Mouse (Mus musculus): ENCODE measurements at regions not wholly inside any gene's neighbourhood (a gene's known extent, or its start where the extent isn't known, plus 50 kb on each side); places are given as distances from the start of the nearest gene placed in this dataset.
"Not testable (repeated sequence)": the region's sequence is repeated elsewhere in the genome, so short reads cannot be mapped to it uniquely, and the experiment has no call there.

DNA sequence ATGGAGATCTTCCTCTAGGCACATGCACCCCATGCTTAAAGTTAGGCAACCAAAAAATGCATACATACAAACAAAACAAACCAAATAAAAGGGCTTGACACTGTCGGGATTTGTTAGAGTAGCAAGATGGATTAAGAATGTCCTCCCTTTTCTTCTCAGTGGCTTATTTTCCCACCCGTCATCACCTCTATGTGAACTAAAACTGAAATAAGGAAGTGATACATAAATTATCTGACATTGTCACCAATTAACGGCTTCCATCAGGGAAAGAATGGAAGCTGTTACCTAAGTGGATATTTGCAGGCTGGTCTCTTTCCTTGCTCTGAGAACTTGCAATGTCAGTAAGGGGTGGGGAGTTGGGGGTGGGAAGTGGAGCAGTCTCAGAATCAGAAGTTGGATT lies 541.5 kb downstream of the Diaph3 start:
- no peak for DNase-seq (ENCODE audit: extremely low read depth, low read depth)

DNA sequence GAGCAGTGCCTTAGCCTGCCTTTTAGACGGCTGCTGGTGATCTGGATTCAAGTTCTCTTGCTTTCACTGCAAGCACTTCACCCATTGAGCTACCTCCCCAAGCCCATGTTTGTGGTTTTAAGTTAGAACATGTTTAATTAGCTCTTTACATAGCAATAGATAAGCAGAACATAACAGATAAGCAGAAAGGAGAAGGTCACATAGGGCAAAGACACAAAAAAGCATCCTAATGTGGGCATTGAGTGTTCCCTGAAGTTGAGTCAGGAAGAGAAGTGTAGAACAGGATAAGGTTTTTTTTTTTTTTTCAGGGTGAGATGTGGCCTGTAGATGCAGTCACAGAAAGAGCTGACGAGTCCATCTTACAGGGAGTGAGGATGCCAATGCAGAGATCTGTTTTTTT lies 552.5 kb downstream of the Diaph3 start:
- peak; percentile 4 for DNase-seq (ENCODE audit: extremely low read depth, low read depth)

DNA sequence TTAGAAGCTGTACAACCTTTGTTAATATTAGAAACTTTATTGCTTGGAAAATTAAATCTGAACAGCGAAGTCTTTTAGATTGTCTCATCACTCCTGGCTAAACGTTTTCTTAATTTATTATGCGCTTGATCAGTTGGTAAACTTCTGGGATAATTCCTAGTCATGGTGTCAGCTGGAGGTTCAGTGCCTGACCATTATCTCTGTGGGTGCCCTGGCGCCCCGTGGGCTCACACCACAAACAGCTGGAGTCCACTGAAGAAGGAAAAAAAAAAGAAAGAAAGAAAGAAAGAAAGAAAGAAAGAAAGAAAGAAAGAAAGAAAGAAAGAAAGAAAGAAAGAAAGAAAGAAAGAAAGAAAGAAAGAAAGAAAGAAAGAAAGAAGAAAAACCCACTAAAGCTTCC lies 555.1 kb downstream of the Diaph3 start:
- DNase-seq (ENCODE audit: extremely low read depth, low read depth), result not testable (repeated sequence)

DNA sequence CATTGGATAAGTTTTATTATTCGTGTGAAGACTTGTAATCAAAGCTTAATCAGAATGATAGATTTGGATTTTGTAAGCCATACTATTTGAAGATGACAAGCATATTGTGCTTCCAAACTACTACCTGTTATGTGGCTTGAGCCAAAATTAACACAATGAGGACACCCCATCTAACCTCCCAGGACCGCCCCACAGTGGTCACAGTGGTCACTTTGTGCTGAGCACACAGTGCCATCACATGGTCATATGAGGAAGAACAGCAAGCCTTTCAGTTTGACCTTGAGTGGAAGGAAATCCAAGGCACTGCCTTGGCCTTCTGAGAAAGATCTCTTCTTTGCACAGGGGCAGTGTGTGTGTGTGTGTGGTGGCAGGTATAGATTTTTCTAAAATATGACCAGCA lies 578.3 kb downstream of the Diaph3 start:
- DNase-seq (ENCODE audit: extremely low read depth, low read depth), result no peak

DNA sequence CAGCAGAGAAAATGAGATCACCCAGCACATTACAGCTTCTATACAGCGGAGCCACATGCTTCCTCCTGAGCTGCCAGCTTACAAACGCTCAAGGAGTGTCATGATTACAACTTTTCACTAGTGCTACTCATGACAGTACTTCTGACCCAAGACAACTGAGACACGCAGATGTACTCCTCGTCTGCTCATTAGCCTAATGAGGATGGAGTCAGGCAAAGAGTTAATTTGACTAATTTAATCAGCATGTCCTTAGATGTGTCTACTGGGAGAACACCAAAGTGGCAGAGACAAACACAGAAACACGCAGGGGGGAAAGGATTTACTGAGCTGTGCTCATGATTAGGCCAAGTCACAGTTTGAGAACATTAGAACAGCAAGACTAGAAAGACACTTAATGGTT lies 603.0 kb downstream of the Diaph3 start:
- no peak for DNase-seq (ENCODE audit: extremely low read depth, low read depth)

DNA sequence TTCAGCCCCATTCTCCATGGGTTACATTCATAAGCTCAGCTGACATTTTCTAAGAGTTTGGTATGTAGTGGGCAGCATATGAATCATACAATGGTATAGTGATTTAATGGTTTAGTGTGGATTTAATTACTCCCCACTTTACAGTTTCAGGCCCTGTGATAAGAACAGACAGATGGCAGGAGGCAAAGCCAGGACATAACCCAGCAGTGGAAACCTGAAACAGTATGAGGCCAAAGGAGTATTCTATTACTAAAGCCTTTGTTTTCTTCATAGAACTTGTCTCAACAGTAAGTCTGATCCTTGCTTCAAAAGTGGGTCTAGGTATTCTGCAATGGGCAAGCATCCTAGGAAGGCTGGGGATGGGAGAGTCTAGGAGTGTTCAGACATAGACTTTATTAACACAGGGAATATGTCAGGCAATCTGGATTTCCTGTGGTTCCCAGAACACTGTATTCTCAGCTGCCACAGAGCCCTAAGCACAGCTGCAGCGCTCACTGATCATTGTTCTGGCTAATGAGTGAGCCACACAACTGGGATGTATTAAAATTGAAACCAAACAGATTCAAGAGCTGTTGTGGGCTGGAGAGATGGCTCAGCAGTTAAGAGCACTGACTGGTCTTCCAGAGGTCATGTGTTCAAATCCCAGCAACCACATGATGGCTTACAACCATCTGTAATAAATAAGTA lies 604.6 kb downstream of the Diaph3 start:
- DNase-seq (ENCODE audit: extremely low read depth, low read depth), result no peak

DNA sequence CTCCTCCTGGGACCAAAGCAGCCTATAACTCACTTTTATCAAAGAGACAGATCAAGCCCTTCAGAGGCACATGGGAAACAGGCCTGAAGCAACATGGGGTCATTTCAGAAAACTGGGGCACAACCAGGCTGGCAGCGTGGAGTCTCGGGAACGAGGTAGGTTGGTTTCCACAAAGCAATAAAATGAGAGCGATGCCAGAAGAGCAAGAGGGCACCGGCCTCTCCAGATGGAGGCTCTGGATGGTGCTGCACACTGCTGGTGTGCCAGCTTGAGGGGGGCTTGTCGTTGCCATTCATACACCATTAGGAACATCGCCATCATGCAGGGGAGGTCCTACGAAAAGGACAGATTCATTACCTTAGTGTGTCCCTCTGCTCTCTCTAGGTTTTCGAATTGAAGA lies 630.6 kb downstream of the Diaph3 start:
- no peak for DNase-seq (ENCODE audit: extremely low read depth, low read depth)

DNA sequence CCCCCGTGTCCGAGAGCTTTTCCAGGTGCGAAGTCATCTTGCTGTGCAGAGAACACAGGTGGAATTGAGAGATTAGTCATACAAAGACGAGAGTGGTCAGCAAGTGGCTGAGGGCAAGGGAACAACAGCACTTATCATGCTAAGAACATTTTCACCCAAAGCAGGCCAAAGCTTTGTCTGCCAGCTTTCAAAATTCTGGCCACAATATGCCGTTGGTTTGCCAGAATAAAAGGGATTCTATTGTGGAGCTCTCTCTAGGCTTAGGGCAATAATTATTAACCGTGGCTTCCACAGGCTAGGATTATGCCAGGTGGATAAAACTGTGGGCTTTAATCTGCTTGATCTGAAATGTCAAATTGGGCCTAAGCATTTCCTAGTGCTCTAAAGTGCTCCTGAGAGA lies 631.3 kb downstream of the Diaph3 start:
- DNase-seq (ENCODE audit: extremely low read depth, low read depth), result no peak

DNA sequence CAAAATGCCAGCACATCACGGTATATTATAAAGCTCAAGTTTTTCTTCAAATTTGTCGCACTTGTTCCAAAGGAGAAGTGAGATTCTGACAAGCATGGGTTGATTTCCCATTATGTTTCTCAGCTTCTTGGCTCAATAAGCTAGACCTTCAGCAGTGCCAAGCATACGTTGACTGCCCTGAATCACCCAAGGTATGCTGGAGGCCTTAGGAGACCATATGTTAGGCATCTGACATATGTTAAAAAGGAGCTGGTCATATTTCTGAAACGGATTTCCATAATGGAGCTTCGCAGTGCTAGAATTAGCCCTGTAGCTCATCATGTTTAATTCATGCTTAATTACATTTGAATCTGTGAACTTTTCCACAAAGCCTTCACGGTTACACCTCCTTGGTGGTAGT lies 634.7 kb downstream of the Diaph3 start:
- DNase-seq (ENCODE audit: extremely low read depth, low read depth), result no peak

DNA sequence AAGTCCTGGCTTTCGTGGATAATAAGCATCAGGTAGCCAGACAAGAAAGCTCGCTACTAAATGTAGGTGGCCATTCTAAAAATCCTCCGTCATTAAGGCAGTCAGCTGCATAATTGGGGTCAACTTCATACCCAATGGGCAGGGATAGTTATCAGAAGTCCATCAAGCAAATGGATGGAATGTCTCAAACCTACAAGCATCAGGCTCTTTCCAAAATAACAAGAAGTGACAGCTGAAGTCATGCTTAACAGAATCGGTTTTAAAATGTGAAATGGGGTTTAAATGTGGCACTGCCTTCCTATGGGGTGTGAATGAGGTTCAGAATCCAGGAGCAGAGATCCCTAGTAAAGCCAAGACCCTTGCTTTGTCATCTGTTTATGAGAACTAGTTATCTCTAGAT lies 650.2 kb downstream of the Diaph3 start:
- DNase-seq (ENCODE audit: extremely low read depth, low read depth), result no peak

DNA sequence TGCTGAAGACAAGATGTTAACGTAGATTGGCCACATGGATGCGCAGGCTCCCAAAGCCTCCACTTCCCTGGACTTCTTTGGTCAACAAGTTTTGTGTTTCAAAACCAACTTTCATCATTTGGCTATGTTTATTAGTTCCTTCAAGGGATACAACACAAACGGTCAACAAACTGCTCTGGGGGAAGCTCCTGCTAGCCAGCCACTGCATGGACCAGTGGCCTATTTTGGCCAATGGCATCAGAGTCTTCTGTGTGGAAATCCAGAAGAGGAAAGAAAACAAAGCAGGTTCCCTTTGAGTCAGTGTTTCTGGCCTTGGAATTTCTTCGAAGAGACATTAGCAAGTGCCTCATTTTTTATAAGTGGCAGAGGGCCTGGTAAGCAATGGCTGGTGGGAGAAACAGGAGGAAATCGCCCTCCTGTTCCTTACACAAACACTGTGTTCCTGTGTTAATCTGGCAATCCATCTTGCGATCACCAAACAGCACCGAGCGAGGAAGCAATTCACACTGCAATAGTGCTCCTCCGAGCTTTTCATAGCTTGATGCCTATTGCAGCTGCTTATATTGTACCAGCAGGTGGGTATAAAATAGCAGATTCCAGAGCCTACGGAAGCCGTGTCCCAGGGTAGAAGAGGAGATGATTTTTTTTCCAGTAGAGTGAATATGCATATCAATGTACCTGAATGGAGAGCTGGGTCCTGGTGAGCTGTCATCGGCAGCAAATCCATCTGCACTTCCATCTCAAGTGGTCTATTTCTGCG lies 651.0 kb downstream of the Diaph3 start:
- DNase-seq (ENCODE audit: extremely low read depth, low read depth), result no peak

DNA sequence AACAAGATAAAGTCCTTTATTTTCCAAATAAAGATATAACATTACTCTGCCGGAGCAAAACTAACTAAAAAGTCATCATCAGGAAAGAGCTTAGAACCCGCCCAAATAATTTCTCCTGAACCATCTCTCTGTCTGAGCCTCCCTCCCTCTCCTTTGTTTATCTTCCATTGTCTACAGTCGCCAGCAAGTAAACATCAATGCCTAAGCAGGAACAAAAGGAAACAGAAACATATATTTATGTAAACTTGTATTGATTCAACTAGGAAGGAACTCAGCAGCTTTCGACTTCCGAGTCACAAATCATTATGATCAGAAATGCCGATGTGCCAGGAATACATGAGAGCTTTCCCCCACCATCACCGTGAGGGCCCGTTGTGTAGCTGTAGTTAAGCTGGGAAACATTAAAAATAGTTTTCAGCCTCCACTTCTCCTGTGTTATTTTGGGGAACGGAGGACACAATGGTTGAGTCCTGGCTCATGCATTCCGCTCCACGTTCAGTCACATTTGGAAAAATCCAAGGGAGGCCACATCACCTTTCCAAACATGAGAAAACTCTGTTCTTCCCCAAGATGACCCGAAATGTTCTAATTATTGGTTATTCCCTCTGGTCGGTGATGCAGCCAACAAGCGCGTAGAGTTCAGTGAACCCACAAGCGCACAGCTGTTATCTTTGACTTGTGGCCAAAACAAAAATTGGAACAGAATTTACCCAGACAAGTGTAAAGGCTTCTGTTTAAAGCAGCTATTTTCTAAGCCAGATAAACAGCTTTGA lies 651.8 kb downstream of the Diaph3 start:
- no peak for DNase-seq (ENCODE audit: extremely low read depth, low read depth)

DNA sequence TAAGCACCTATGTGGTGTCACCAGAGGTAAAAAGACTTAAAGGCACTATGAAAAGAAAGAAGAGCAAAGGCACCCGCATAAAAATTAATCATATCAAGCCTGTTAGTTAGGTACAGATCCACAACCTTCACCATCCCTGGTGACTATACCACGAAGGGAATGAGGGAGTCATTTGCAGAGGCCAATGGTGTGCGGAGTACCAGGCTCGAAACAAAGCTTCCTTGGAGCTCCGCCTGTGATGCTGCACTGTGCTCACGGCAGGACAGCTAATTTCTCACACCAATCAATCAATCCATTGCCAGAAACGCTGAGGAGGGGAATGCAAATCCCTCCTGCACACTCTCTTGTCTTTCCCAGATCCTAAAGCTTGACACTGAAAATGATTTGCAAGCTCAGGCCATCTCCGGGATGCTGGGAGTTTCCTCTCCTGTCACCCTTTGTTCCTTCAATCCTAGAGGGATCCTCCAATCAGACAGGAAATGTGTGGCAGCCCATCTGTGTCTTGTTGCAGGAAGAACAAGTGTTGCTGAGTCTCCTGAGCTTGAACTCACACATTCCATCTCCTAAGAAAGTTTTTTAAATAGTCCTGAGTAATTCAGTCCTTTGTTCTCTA lies 653.6 kb downstream of the Diaph3 start:
- no peak for DNase-seq (ENCODE audit: extremely low read depth, low read depth)

DNA sequence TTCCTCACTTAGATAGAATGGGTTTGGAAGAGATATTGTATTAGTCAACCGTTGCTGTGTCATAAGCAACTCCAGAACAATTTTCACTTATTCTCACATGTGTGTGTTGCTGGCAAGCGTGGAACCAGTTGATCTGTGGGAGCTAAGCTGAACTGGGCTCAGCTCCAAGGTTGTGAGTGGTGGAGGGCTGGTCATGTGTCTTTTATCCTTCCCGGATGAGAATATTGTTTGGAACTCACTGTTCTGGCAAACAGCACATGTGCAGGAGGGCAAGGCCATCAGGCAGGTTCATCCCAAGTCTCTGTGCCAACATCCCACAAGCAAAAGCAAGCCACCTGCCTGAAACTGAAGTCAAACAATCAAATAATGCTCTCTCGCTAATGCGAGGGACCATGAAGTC lies 656.8 kb downstream of the Diaph3 start:
- no peak for DNase-seq (ENCODE audit: extremely low read depth, low read depth)

DNA sequence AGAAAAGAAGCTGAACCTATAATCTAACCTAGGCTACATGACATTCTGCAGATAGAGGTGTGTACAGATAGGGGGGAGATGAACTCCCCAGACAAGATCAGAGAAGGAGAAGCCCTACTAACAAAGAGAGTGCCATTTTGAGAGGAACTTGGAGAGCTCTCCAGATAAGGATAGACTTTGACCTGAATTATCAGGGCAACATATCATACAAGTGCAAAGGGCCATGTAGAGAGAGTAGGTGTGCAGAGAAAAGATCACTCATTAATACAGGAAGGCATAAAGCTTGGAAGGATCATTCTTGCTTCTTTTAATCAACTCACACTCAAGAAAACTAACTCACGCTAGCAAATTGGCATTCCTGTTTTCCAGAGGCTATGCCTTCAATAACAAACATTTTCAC lies 667.4 kb downstream of the Diaph3 start:
- no peak for DNase-seq (ENCODE audit: extremely low read depth, low read depth)

DNA sequence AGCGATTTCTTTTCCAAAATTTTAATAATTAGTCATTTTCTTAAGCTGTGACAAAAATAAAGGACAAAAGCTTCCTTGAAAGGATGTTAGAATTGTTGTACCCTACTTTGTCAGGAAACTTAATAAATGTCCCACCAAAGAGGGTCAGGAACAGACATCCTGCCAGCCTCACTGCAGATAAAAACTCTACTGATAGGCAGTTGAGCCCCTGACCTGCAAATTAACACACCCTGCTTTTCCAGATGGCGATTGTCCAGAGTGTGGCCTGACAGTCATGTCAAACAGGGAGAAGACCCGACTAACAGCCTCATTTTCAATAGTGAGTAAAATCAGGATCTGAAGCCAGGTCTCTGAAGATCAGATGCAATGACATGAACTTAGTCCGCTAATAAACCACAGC lies 670.6 kb downstream of the Diaph3 start:
- no peak for DNase-seq (ENCODE audit: extremely low read depth, low read depth)

DNA sequence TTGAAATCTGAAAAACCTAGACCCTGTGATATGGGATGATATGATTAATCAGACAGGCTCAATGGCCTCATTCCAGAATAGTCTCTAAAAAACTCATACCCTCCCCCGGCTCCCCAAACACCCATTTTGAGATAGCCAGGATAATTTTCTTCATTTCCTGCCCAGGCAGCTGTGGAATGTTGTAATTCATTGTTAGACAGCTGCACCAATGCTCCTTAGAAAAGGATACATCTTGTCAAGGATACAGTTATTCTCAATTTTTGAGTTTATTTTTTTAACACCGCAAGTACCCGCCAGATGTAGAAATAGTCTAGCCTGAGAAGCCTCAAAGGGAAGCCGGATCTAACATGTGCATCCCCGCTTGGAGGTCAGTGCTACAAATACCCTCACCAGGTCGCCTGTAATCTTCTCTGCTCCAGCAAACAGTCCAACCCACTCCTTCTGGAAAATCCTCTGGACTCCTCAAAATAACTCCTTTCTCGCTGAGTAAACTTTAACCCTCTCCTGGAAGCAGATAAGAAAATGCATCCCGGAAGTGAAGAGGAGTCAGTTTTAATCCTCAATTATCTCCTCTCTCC lies 673.1 kb downstream of the Diaph3 start:
- DNase-seq (ENCODE audit: extremely low read depth, low read depth), result no peak

DNA sequence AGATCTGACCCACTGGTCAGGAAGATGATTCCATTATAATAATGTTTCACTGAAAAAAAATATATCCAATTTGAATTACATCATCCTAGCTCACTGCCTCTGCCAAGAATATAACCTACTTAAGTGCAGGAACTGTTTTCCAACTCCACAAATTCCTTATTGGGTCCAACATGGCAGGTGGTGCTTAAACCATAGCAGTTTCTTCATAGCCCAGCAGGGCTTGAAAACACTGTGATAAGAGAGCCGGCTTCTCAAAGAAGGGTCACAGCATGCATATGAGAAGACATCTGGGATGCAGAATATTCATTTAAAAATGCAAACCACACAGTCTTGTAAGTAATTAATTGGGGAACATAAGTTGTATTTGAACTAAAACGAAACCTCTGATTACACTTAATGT lies 677.6 kb downstream of the Diaph3 start:
- no peak for DNase-seq (ENCODE audit: extremely low read depth, low read depth)

DNA sequence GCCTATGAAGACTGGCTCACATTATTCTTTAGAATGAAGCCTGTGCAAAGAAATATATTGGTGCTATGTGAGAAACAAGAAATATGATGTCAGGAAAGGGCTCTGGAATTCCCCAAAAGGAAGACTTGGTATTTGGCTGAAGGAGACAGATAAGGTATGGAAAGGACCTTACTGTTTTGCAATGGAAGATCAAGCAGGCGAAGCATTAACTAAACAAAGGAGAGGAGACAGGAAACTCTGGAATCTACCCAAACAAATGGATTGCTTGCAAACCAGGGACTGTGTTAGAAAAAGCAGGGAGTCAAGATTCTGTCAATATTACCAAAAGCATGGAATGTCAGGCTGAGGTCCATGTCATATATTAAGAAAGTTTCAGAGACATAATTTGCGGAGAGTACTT lies 687.9 kb downstream of the Diaph3 start:
- DNase-seq (ENCODE audit: extremely low read depth, low read depth), result no peak

DNA sequence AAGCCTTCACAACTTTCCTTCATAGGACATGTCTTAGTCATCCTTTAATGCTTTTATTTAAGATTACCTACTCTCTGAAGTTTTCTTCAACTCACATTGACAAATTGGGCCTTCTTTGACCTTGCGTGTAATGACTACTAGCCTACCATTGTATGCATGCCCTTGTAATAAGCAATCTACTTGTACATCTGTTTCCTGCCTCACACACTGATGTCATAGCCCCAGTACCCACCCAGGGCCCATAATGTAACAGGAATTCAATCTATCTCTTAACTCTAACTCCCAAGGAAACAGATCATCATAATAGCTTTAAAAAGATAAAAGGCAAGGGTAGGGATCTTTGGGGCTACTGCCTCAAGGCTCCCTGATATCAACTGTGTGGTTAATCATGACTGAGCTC lies 690.4 kb downstream of the Diaph3 start:
- no peak for DNase-seq (ENCODE audit: extremely low read depth, low read depth)

DNA sequence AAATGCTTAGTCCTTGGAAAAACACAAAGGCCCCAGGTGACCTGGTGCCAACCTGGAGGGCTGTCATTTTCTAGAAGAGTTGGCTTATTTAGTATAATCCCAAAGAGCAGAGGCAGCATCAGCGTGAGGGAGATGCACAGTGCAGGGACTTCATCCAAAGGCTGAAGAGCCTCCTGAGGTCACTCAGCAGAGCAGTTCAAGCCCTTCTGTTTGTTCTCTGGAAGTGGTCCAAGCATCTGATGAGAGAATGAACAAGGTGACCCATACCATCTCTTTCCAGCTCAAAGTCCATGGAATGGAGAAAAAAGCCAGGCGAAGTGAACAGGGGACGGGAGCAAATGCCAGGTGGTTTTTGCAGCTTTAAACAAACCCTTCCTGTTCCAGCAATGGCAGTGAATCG lies 695.9 kb downstream of the Diaph3 start:
- no peak for DNase-seq (ENCODE audit: extremely low read depth, low read depth)

Data from MEL-GATA-1-ER (cell line).